Mouse (Mus musculus) olfactory bulb, adult 2 months (tissue): Measurements from ENCODE around the gene Rufy1. TPM values are rescaled to one million over a fixed set of nuclear protein-coding genes. Genes with fewer than 3 reads are reported as not detected.

Experiments used
- H3K27ac ChIP-seq: fragments of 200-500 bp; 2 replicates; pipeline ENCODE4 v1.5.1; 2012; ENCODE audit warnings: low read depth, low read length; ENCODE audit not compliant: insufficient read depth
- H3K4me1 ChIP-seq: fragments of 200-500 bp; 2 replicates; pipeline ENCODE4 v1.6.1; 2012; ENCODE audit warnings: low read length; ENCODE audit not compliant: control insufficient read depth, insufficient read depth
- H3K4me3 ChIP-seq: fragments of 200-500 bp; 2 replicates; pipeline ENCODE4 v1.5.1; 2012; ENCODE audit warnings: mild to moderate bottlenecking, low read depth, low read length, moderate library complexity; ENCODE audit not compliant: insufficient read depth
- CTCF ChIP-seq: fragments of 200-500 bp; IDR thresholded peaks from 2 replicates; pipeline ENCODE4 v1.5.1; 2012; ENCODE audit warnings: low read depth, mild to moderate bottlenecking, low read length, moderate library complexity; ENCODE audit not compliant: insufficient read depth
- POLR2A ChIP-seq: fragments of 200-500 bp; IDR thresholded peaks from 2 replicates; pipeline ENCODE4 v1.6.1; 2012; ENCODE audit warnings: mild to moderate bottlenecking, low read depth, low read length, moderate library complexity; ENCODE audit not compliant: insufficient read depth
- WGBS: fragments of 180-500 bp; shearing (Covaris S2); methylation state at CpG from one replicate; pipeline ENCODE4 v1.1.7; 2018; 5-methylcytosine and 5-hydroxymethylcytosine counted together
- polyA plus RNA-seq: library from polyadenylated mRNA; stranded (reverse); fragments of >200 nt; gene quantifications from 2 replicates; pipeline ENCODE4 v1.2.4, GENCODE M21; 2012; ENCODE audit warnings: low replicate concordance; ENCODE audit not compliant: missing spikeins, insufficient read depth, insufficient read length

Gene Rufy1
- polyA plus RNA-seq, 1 experiment = not detected

- Histone ChIP-seq H3K4me1 (peaks cover 4% of the 10 kb centered on the region), H3K4me3 (peak within 1 kb of the TSS; percentile 98), H3K27ac (peak within 1 kb of the TSS; percentile 99)
- WGBS = under 1% methylated on average over 76 of the region's 76 CpGs
- TF ChIP-seq CTCF (no peak; the same call in 1 of the 2 replicates), POLR2A (peak; percentile 99)
Measured at GRCm38 (mm10) chr11:50376911-50377891, 53.7 kb downstream of the Rufy1 start, which contains the start of gene Hnrnph1. Gene Hnrnph1 (plus strand): TSS chr11:50376990.

DNA sequence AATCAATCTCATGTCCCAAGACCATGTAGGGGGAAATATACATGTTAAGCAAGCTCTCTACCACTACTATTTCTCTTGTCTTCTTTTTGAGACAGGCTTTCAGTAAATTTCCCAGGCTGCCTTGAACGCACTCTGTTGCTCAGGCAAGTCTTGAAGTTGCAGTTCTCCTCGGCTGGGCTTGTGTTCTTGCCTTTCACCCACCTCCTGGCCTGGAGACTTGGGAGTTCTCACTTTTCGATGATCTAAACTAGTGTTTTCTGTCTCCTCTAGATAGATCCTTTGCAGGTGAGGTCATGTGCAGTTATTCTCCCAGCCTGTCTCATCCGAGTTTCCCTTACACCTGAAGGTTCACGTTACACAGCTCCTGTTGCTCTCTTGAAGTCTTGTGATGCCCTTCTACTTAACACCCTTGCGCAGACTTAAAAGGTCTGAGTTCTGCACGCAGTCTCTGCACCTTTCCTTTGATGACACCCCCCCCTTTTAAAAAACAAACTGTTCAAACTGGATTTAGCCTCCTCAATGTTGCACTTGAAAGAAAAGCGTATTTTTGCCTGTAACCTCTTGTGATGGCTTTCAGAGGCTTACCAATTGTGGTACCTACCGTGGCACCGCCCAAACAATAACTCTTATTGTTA is 54.7 kb downstream of the Rufy1 start:
- WGBS = 35% methylated on average over 10 of the region's 10 CpGs
- Histone ChIP-seq H3K4me1 (peaks cover 4% of the 10 kb centered on the region), H3K4me3 (peak overlapping the region; percentile 89), H3K27ac (peak overlapping the region; percentile 99)
- TF ChIP-seq POLR2A = no peak
- TF ChIP-seq CTCF = no peak

GRCm38 (mm10) chr11:50375421-50375820 is 55.5 kb downstream of the Rufy1 start:
- Histone ChIP-seq H3K27ac (no peak overlapping the region), H3K4me3 (no peak overlapping the region), H3K4me1 (peaks cover 6% of the 10 kb centered on the region)
- TF ChIP-seq POLR2A (no peak), CTCF (no peak)
- WGBS = 84% methylated on average over 5 of the region's 5 CpGs

DNA sequence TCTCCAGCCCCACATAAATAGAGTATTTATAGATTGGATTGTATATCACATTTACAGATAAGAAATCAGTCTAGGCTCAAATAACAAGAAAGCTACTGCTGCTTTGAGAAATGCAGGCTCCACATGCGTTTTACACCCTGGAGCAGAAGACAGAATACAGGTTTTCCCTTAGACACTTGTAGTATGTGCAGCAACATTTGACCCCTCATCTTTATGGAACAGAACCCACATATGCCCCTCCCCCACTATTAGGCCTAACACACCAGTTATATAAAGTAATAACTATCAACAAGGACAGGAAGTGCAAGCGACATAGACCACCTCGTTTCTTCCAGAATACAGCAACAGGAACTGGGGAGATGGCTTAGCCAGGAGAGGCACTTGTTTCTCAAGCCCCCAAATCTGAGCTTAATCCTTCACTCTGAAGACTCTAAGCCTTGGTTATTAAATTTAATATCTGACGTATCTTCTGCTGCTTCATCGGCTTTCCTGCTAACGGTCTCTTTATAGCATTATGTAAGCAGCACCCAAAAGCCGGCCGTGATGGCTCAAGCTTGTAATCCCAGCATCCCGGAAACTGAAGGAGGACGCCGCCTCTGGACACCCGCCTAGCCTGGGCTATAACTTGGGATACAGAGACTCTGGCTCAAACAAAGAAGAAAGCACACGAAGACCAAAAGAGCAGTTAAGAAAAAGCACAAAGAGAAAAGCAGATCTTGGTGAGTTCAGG is 56.5 kb downstream of the Rufy1 start:
- TF ChIP-seq CTCF (no peak), POLR2A (no peak)
- H3K4me1 ChIP-seq = peaks cover 10% of the 10 kb centered on the region
- no peak overlapping the region for H3K27ac ChIP-seq
- WGBS = 92% methylated on average over 13 of the region's 13 CpGs
- H3K4me3 ChIP-seq = no peak overlapping the region

GRCm38 (mm10) chr11:50373621-50374020 is 57.3 kb downstream of the Rufy1 start:
- 100% methylated on average over 1 of the region's 1 CpGs for WGBS

DNA sequence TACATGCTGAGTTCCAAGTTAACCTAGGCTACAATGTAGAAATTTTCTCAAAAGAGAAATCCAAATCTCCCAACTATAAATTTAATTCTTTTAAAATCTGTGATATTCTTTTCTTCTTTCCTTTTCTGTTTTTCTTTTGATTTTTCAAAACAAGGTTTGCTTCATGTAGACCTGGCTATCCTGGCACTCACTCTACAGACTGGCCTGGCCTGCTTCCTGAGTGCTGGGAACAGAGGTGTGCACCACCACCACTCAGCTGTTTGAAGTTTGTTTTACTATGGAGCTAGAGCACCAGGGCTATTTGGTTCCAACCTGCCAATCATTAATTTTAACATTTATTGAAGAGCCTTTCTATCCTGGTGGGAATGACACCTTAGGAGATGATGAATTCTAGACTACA is 57.8 kb downstream of the Rufy1 start:
- no peak overlapping the region for H3K27ac ChIP-seq
- H3K4me3 ChIP-seq = no peak overlapping the region
- peaks cover 10% of the 10 kb centered on the region for H3K4me1 ChIP-seq
- TF ChIP-seq CTCF (no peak), POLR2A (no peak)

More at GRCm38 (mm10) chr11:50373621-50374020, 57.3 kb downstream of the Rufy1 start:
- Histone ChIP-seq H3K4me3 (no peak overlapping the region), H3K4me1 (peaks cover 10% of the 10 kb centered on the region), H3K27ac (no peak overlapping the region)
- TF ChIP-seq POLR2A = no peak
- no peak for TF ChIP-seq CTCF

DNA sequence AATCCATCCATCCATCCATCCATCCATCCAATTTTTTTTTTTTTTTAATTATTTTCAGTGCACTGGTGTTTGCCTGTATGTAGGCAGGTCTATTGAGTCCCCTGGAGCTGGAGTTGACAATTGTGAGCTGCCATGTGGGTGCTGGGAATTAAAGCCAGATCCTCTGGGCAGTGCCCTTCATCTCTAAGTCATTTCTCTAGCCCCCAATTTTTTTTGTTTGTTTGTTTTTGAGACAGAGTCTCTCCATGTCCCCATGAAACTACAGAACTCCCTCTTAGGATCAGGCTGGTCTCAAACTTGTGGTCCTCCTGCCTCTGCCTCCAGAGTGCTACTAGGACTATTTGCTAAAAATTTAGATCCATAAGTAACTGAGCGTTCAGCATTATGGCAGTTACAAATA is 59.0 kb downstream of the Rufy1 start:
- H3K4me3 ChIP-seq = no peak overlapping the region
- peak overlapping the region; percentile 95; the same call in 1 of the 2 replicates for H3K27ac ChIP-seq
- WGBS = 98% methylated on average over 1 of the region's 1 CpGs
- H3K4me1 ChIP-seq = peaks cover 10% of the 10 kb centered on the region
- TF ChIP-seq POLR2A = no peak
- no peak for TF ChIP-seq CTCF

DNA sequence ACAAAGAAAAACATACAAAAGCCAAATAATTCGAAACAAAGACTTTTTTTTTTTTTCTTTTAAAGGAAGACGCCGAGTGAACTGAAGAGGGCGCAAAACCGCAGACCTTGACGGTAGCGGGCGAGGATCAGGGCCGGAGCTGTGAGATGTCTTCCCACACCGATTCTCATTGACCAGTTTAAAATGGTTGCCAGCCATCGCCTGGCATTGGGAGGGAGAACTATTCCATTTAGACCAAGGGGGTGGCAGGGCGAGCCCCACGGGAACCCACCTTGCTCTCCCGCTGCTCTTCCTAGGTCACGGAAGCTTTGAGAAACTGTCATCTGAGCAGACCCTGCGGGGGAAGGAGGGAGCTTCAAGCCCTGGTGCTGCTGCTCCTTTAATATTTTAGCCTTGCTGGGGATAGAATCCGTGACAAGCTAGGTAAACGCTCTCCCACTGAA is 59.5 kb downstream of the Rufy1 start:
- TF ChIP-seq CTCF (0 out of 2 replicates have a peak, but pooled peaks have one; percentile 7), POLR2A (peak; percentile 39; the same call in 1 of the 2 replicates)
- 2% methylated on average over 18 of the region's 18 CpGs for WGBS

DNA sequence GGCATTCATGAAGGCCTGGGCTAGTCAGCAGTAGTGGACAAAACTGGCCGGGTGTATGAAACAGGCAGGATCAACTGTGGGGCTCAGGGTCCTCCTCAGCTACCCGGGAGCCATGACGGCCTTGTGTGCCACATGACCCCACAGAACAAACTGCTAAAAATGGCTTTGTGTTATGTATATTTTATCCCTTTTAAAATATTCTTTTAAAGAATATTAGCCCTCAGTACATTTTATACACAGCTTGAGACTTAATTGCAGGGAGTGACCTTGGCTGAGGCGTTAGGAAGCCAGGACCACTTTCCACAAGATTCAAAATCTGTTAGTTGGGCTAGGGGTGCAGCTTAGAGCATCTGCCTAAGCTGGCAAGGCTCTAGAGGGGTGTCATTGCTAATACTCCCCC is 60.0 kb downstream of the Rufy1 start:
- 38% methylated on average over 4 of the region's 4 CpGs for WGBS
- Histone ChIP-seq H3K4me1 (peaks cover 6% of the 10 kb centered on the region), H3K27ac (no peak overlapping the region), H3K4me3 (no peak overlapping the region)
- TF ChIP-seq POLR2A = no peak
- no peak for TF ChIP-seq CTCF

More for the DNA sequence above, 59.5 kb downstream of the Rufy1 start:
- peak overlapping the region; percentile 95 for H3K27ac ChIP-seq
- peaks cover 10% of the 10 kb centered on the region for H3K4me1 ChIP-seq
- H3K4me3 ChIP-seq = peak overlapping the region; percentile 63
